Mouse (Mus musculus) cerebellum, adult (tissue): ENCODE measurements around the gene Reep6.
"Not testable (repeated sequence)": the region's sequence is repeated elsewhere in the genome, so short reads cannot be mapped to it uniquely, and the experiment has no call there.

ENCODE experiments used
- ATAC-seq: cut with Nextera tagmentation; 2 replicates; pipeline ENCODE4 v1.9.2; 2017; ENCODE audit warnings: mild to moderate bottlenecking, moderate library complexity, mixed read lengths; ENCODE audit not compliant: insufficient number of reproducible peaks, low FRiP score, low TSS enrichment

Reep6 gene

GRCm38 (mm10) chr10:80324120-80325037 is 5.4 kb upstream of the Reep6 start:
- ATAC-seq: no peak

DNA sequence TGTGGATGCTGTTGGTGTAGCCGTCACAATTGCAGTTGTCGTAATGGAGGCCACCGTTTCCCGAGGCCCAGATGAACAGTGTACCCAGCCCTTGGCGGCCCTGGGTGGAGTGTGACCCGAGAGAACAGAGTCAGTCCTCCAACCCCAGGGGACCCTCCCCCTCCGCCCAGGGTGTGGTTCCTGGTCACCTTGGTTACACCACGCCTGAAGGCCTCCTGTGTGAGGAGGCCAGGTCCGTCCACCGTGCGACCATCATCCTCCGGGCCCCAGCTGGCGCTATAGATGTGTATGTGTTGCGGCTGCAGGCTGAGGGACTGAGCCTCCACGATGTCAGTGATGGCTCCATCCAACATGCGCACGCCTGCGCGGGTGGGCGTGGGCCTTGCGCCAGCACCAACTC is 4.7 kb upstream of the Reep6 start:
- ATAC-seq: no peak

GRCm38 (mm10) chr10:80330084-80330483 is 331 bp downstream of the Reep6 start:
- ATAC-seq: no peak

- ATAC-seq: no peak
Measured at GRCm38 (mm10) chr10:80330888-80331287, 1.1 kb downstream of the Reep6 start.

- peak; percentile 21; the same call in 1 of the 2 replicates for ATAC-seq
Measured at GRCm38 (mm10) chr10:80331636-80332524, 2.1 kb downstream of the Reep6 start.

- ATAC-seq: peak; percentile 19; the same call in 1 of the 2 replicates
Measured at GRCm38 (mm10) chr10:80332525-80332989, 2.8 kb downstream of the Reep6 start.

DNA sequence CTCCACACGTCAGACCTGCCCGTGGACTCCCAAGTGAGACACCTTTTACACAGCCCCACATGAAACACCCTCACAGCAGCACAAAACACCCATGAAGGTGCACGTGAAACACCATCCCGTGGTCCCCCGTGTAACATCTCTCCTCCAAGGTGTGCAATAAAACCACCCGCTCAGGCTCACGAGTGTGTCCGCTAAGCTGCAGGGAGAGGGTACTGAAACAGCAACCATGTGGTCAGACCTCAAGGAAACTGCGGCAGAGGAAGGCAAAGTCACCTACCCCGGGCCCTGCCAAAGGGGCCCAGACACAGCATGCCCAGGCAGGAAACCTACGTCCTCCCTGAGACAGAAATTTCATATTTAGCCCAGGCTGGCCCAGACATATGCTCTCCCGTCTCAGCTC is 6.5 kb downstream of the Reep6 start:
- no peak for ATAC-seq

GRCm38 (mm10) chr10:80339941-80340750 is 10.4 kb downstream of the Reep6 start:
- peak; percentile 54; the same call in 1 of the 2 replicates for ATAC-seq

- ATAC-seq: no peak
Measured at GRCm38 (mm10) chr10:80341026-80341425, 11.3 kb downstream of the Reep6 start.

DNA sequence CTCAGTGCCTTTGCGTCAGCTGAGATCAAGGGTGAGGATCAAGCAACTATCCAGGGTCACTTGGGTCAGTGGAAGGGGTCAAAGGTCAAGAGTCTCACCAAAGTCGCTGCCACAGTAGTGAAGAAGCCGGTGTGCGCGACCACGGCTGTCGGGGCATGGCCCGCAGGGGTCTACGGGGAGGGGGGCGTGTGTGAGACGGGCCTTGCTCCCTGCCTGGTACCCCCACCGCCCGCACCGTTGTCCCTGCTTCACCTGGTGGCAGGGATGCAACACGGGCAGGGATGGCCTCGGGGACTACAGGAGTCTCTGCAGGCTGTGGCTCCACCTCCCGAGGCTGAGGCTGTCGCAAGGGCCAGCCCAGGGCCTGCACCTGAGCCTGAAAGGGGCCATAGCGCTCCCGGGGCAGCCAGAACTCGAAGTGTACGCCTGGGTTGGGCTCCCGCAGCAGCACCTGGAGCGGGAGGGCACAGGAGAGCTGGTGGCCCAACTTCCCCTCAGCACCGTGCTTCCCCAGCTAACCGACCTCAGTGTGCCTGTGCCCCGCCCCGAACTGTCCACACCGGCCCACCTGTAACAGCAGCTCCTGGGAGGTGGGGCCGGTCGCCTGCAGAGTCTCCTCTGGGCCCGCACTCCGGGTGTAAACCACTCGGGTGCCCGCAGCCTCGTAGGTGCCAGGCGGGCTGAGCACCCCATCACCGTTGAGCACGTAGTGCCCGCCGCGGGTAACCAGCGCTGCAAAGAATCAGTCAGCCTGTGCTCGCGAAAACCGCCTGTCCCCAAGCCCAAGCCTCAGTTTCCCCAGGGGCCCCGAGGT is 11.9 kb downstream of the Reep6 start:
- ATAC-seq: no peak

DNA sequence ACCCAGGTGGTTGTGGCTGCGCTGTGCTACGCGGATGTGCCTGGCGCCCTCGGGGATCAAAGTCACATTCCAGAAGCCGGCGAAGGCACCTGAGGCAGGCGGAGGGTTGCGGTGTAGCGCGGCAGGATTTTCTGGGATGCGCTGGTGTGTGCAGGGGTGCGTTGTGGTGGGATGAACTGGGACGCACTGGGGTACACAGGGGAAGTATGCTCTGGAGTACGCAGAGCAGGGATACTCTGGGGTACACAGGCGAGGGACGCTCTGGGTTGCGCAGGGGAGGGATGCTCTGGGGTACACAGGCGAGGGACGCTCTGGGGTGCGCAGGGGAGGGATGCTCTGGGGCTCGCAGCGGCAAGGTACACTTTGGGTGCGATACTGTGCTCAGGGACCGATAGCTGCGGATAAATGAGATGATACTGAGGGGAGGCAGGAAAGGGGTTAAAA is 12.6 kb downstream of the Reep6 start:
- no peak for ATAC-seq

- ATAC-seq: no peak
Measured at GRCm38 (mm10) chr10:80342749-80343424, 13.1 kb downstream of the Reep6 start.

DNA sequence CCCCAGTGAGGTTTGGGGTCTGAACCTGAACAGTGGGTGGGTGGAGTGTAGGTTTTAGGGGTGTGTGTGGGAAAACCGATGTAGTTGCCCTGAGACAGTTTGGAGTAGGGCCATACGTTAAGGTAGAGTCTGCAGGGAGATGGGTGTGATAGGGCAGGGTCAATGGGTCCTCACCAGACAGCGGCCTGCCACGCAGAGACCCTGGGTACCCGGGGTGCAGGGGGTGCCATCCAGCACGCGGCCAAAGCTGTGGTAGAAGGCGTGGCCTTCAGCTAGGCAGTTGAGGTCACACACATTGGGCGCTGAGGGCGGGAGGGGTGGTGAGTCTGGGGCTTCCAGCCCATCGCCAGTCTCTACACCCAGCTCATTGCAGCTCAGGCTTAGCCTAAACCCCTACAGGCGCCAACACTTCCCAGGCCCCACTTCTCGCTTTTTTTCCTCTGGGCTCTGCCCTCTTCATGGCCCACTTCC is 13.7 kb downstream of the Reep6 start:
- no peak for ATAC-seq

- ATAC-seq: no peak
Measured at GRCm38 (mm10) chr10:80344131-80344661, 14.4 kb downstream of the Reep6 start.

- no peak for ATAC-seq
Measured at GRCm38 (mm10) chr10:80345122-80345521, 15.4 kb downstream of the Reep6 start.

GRCm38 (mm10) chr10:80345929-80346328 is 16.2 kb downstream of the Reep6 start:
- not testable (repeated sequence) for ATAC-seq

DNA sequence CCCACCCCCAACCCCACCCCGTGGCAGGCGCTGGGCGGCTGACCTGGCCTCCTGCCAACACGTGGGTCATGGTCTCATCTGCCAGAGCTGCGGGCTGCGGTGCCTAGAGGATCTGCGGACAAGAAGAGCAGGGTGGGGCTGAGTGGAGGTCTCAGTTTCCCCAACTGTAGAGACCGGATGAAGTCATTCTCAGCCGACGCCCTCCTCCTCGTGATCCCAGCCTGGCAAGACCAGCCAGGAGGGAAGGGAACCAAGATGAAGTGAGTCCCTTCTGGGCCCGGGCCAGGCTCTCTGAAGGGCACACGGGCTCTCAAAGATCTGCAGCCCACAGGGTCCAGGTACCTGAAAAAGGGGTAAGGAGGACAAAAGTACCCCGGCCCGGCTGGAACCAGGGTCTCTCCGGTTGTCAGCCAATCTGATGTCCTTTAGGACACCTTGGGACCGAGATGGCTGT is 17.8 kb downstream of the Reep6 start:
- ATAC-seq: no peak

- ATAC-seq: 0 out of 2 replicates have a peak, but pooled peaks have one; percentile 4
Measured at GRCm38 (mm10) chr10:80348244-80348781, 18.6 kb downstream of the Reep6 start, which contains the start of gene Adamtsl5. Gene Adamtsl5, minus strand, starts transcription at chr10:80348412.
